Mouse (Mus musculus) thymus, adult 2 months (tissue): Measurements from ENCODE around the gene Adap1.

Source experiments
- CTCF ChIP-seq: fragments of 200-500 bp; IDR thresholded peaks from 2 replicates; pipeline ENCODE4 v1.5.1; 2012; ENCODE audit warnings: mild to moderate bottlenecking, control low read depth, low read length, moderate library complexity, borderline replicate concordance; ENCODE audit not compliant: control insufficient read depth, poor library complexity, insufficient read depth; ENCODE audit errors: extremely low read depth
- POLR2A ChIP-seq: fragments of 200-500 bp; IDR thresholded peaks from 2 replicates; pipeline ENCODE4 v1.6.1; 2012; ENCODE audit warnings: mild to moderate bottlenecking, low read length, control low read depth, moderate library complexity; ENCODE audit not compliant: control insufficient read depth, poor library complexity, insufficient read depth; ENCODE audit errors: extremely low read depth

GRCm38 (mm10) chr5:139258371-139259035 is 66.9 kb downstream of the Adap1 start:
- TF ChIP-seq CTCF: no peak
- TF ChIP-seq POLR2A: no peak
